Mouse (Mus musculus) ovary, postnatal 36 days (tissue): ENCODE data around the gene Aim2.

ENCODE experiments used
- DNase-seq: peaks from one replicate; pipeline ENCODE4 v3.0.0; 2022; ENCODE audit warnings: low spot score, mixed read lengths

Aim2 gene

GRCm38 (mm10) chr1:173348527-173348926, 2.2 kb upstream of the Aim2 start:
- no peak for DNase-seq

GRCm38 (mm10) chr1:173349192-173349591, 1.5 kb upstream of the Aim2 start:
- no peak for DNase-seq

- DNase-seq, result peak; percentile 18
Measured at GRCm38 (mm10) chr1:173349946-173350345, 733 bp upstream of the Aim2 start.

- no peak for DNase-seq
Measured at GRCm38 (mm10) chr1:173355107-173355846, 4.6 kb downstream of the Aim2 start.

- no peak for DNase-seq
Measured at GRCm38 (mm10) chr1:173356699-173357098, 6.0 kb downstream of the Aim2 start.

GRCm38 (mm10) chr1:173357799-173358198, 7.1 kb downstream of the Aim2 start:
- DNase-seq, result no peak

- DNase-seq, result no peak
Measured at GRCm38 (mm10) chr1:173359590-173360290, 9.1 kb downstream of the Aim2 start.

GRCm38 (mm10) chr1:173361651-173362050, 11.0 kb downstream of the Aim2 start:
- DNase-seq, result peak; percentile 49

GRCm38 (mm10) chr1:173363436-173363835, 12.8 kb downstream of the Aim2 start:
- no peak for DNase-seq

- DNase-seq, result peak; percentile 38
Measured at GRCm38 (mm10) chr1:173364125-173364800, 13.6 kb downstream of the Aim2 start.

- DNase-seq, result peak; percentile 10
Measured at GRCm38 (mm10) chr1:173365970-173366409, 15.3 kb downstream of the Aim2 start.

- no peak for DNase-seq
Measured at GRCm38 (mm10) chr1:173366701-173367355, 16.1 kb downstream of the Aim2 start.

GRCm38 (mm10) chr1:173367356-173368046, 16.8 kb downstream of the Aim2 start, which contains the start of gene Cadm3:
Gene Cadm3 (minus strand): TSS chr1:173367695.
- DNase-seq, result peak; percentile 9

- no peak for DNase-seq
Measured at GRCm38 (mm10) chr1:173369611-173370010, 18.9 kb downstream of the Aim2 start.

- DNase-seq, result no peak
Measured at GRCm38 (mm10) chr1:173370456-173370855, 19.8 kb downstream of the Aim2 start.

- DNase-seq, result no peak
Measured at GRCm38 (mm10) chr1:173371586-173371985, 20.9 kb downstream of the Aim2 start.

- DNase-seq, result no peak
Measured at GRCm38 (mm10) chr1:173374020-173374419, 23.3 kb downstream of the Aim2 start.

- peak; percentile 46 for DNase-seq
Measured at GRCm38 (mm10) chr1:173377380-173378112, 26.9 kb downstream of the Aim2 start.

GRCm38 (mm10) chr1:173381436-173381835, 30.8 kb downstream of the Aim2 start:
- no peak for DNase-seq

- DNase-seq, result no peak
Measured at GRCm38 (mm10) chr1:173389431-173389830, 38.8 kb downstream of the Aim2 start.

GRCm38 (mm10) chr1:173389901-173390401, 39.3 kb downstream of the Aim2 start:
- DNase-seq, result no peak
